Mouse (Mus musculus): ENCODE measurements around the gene Slc10a7.

DNA sequence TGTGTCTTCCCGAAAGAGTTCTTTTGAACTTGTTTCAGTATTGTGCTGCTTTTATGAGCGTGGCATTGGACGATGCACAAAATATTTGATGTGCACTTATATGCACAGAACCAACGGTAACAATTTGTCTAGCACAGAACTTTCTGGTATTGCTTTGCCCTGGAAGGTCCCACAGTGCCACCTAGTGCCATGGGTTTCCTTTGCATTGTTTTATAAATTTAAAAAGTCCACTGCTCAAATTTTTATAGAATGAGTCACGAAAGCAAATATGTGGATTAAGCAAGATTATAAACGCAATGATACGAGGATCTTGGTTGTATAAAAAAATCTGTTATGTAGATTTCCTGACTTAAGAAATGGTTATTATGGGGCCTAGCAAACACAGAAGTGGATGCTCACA is 139.8 kb downstream of the Slc10a7 start:
- TF ChIP-seq POLR2A (IDR thresholded peaks at IDR 0.05; ENCODE audit: low read depth, low read length) (no peak), CTCF (IDR thresholded peaks at IDR 0.05; ENCODE audit: extremely low read depth, insufficient read length, insufficient replicate concordance, low read depth, low read length) (no peak)
